Comparison of ENCODE assay signal across 35 mouse cellular contexts in the genomic region with DNA sequence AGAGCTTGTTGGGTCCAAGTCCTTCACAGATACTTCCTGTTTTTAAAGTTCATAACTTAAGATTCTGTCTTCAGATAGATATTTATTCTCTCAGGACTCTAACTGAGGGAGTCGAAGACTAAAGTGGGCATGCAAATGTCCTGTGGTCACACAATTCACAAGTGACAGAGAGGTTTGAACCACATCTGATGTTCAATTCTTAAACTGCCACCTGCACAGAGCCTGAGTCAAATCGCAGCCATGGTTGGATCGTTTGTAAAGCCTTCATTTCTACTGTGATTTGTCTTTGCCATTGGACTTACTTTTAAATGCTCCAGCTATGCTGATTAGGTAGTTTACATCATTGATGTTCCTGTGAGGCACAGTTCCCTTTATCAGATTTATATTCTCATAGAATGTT.
"Had no signal": no experiment of that assay in that cellular context is flagged by ENCODE, and none has a peak within 500 bp of the region (broad histone marks: within the 10 kb centered on the region; RNA-seq: fewer than 3 reads in every experiment).

No protein-coding gene starts in this region.

- H3K4me2 ChIP-seq: heart, embryonic 11.5 days; heart, embryonic 12.5 days; heart, embryonic 13.5 days; heart, embryonic 15.5 days; hindbrain, embryonic 12.5 days; hindbrain, embryonic 13.5 days; hindbrain, embryonic 14.5 days; hindbrain, embryonic 15.5 days; intestine, embryonic 15.5 days; kidney, embryonic 15.5 days had no signal

- H3K4me3 ChIP-seq: heart, embryonic 10.5 days; heart, embryonic 12.5 days; heart, embryonic 13.5 days; heart, embryonic 15.5 days; hindbrain, embryonic 10.5 days; hindbrain, embryonic 12.5 days; hindbrain, embryonic 13.5 days; hindbrain, embryonic 15.5 days; intestine, embryonic 15.5 days; kidney, embryonic 15.5 days; layer of hippocampus, adult 2 months; left cerebral cortex, adult 2 months had no signal

- H3K36me3 ChIP-seq: heart, embryonic 10.5 days; heart, embryonic 12.5 days; heart, embryonic 13.5 days; heart, embryonic 15.5 days; hindbrain, embryonic 10.5 days; hindbrain, embryonic 12.5 days; hindbrain, embryonic 13.5 days; hindbrain, embryonic 15.5 days; intestine, embryonic 15.5 days; kidney, embryonic 15.5 days had no signal

- H3K9ac ChIP-seq: heart, embryonic 12.5 days; heart, embryonic 13.5 days; heart, embryonic 15.5 days; hindbrain, embryonic 12.5 days; hindbrain, embryonic 13.5 days; hindbrain, embryonic 14.5 days; hindbrain, embryonic 15.5 days; intestine, embryonic 15.5 days; kidney, embryonic 15.5 days had no signal

- H3K9me3 ChIP-seq: heart, embryonic 10.5 days; heart, embryonic 12.5 days; heart, embryonic 13.5 days; heart, embryonic 15.5 days; hindbrain, embryonic 10.5 days; hindbrain, embryonic 12.5 days; hindbrain, embryonic 13.5 days; hindbrain, embryonic 15.5 days; intestine, embryonic 15.5 days; kidney, embryonic 15.5 days had no signal

- ATAC-seq: hindbrain, embryonic 16.5 days; hindbrain, postnatal 0 days; inflammation-experienced regulatory T-cells, adult 6 months; intestine, embryonic 15.5 days; intestine, embryonic 16.5 days; intestine, postnatal 0 days had no signal

- H3K27ac ChIP-seq: heart, embryonic 10.5 days; heart, embryonic 13.5 days; heart, embryonic 15.5 days; hindbrain, embryonic 10.5 days; hindbrain, embryonic 12.5 days; hindbrain, embryonic 13.5 days; hindbrain, embryonic 14.5 days; hindbrain, embryonic 15.5 days; hindbrain, postnatal 0 days; intestine, embryonic 15.5 days; kidney, embryonic 15.5 days; kidney, postnatal 0 days; layer of hippocampus, adult 2 months; left cerebral cortex, adult 2 months had no signal

- H3K27me3 ChIP-seq: hindbrain, embryonic 13.5 days; hindbrain, embryonic 15.5 days; intestine, embryonic 15.5 days had no signal

- DNase-seq: heart, postnatal 10 days; heart, postnatal 14 days; heart, postnatal 36 days; heart, postnatal 4 days; kidney, adult 11 months; kidney, adult 18-20 months; kidney, adult 2 months; kidney, adult 8-10 months; kidney, adult 9 months; kidney, postnatal 10 days; kidney, postnatal 14 days; kidney, postnatal 36 days; kidney, postnatal 4 days; layer of hippocampus, adult 9-11 months; layer of hippocampus, postnatal 36 days had no signal

- H3K4me1 ChIP-seq: heart, embryonic 12.5 days; heart, embryonic 15.5 days; hindbrain, embryonic 12.5 days; hindbrain, embryonic 13.5 days; hindbrain, embryonic 15.5 days; intestine, embryonic 15.5 days; kidney, embryonic 15.5 days had no signal
